Mouse (Mus musculus) embryonic facial prominence, embryonic 13.5 days (tissue): ENCODE measurements around the gene Vgll1. TPM values are rescaled to one million over a fixed set of nuclear protein-coding genes. Genes with fewer than 3 reads are reported as not detected.
A peak's percentile ranks its signal among the peaks of the same experiment; 100 is the strongest.

ENCODE experiments used
- ATAC-seq: fragments of 200-750 bp; cut with Nextera tagmentation; 2 replicates; pipeline ENCODE4 v1.8.0; 2017; ENCODE audit warnings: low read depth; ENCODE audit not compliant: insufficient number of reproducible peaks, insufficient read depth, low FRiP score, low TSS enrichment
- H3K27ac ChIP-seq: fragments of 300-500 bp; sonication (generic); 2 replicates; pipeline ENCODE4 v1.5.1; 2015; ENCODE audit warnings: moderate library complexity, mild to moderate bottlenecking, inconsistent platforms
- H3K27me3 ChIP-seq: fragments of 300-500 bp; sonication (generic); 2 replicates; pipeline ENCODE4 v1.6.1; 2015; ENCODE audit warnings: mild to moderate bottlenecking, inconsistent platforms
- H3K36me3 ChIP-seq: fragments of 300-500 bp; sonication (generic); 2 replicates; pipeline ENCODE4 v1.6.1; 2015; ENCODE audit warnings: mild to moderate bottlenecking, inconsistent platforms
- H3K4me1 ChIP-seq: fragments of 300-500 bp; sonication (generic); 2 replicates; pipeline ENCODE4 v1.6.1; 2015; ENCODE audit warnings: inconsistent platforms
- H3K4me2 ChIP-seq: fragments of 300-500 bp; sonication (generic); 2 replicates; pipeline ENCODE4 v1.6.1; 2015; ENCODE audit warnings: moderate library complexity, mild to moderate bottlenecking, inconsistent platforms
- H3K4me3 ChIP-seq: fragments of 300-500 bp; sonication (generic); 2 replicates; pipeline ENCODE4 v1.5.1; 2015; ENCODE audit warnings: mild to moderate bottlenecking, inconsistent platforms
- H3K9ac ChIP-seq: fragments of 300-500 bp; sonication (generic); 2 replicates; pipeline ENCODE4 v1.6.1; 2015; ENCODE audit warnings: mild to moderate bottlenecking, inconsistent platforms
- H3K9me3 ChIP-seq: fragments of 300-500 bp; sonication (generic); 2 replicates; pipeline ENCODE4 v1.6.1; 2016; ENCODE audit warnings: inconsistent platforms
- WGBS: fragments of 180-500 bp; shearing (Covaris S2); methylation state at CpG from one replicate; pipeline ENCODE4 v1.1.7; 2015; ENCODE audit warnings: mixed read lengths; 5-methylcytosine and 5-hydroxymethylcytosine counted together
- polyA plus RNA-seq: library from polyadenylated mRNA; unstranded; fragments of >200 nt; fragmentation: Nextera tagmentation; extraction: Ambion mirVana; gene quantifications from 2 replicates; pipeline ENCODE4 v1.2.1, GENCODE M21; 2015

The Vgll1 gene
- polyA plus RNA-seq = 0.55 and 0.77 TPM in 2 replicates

DNA sequence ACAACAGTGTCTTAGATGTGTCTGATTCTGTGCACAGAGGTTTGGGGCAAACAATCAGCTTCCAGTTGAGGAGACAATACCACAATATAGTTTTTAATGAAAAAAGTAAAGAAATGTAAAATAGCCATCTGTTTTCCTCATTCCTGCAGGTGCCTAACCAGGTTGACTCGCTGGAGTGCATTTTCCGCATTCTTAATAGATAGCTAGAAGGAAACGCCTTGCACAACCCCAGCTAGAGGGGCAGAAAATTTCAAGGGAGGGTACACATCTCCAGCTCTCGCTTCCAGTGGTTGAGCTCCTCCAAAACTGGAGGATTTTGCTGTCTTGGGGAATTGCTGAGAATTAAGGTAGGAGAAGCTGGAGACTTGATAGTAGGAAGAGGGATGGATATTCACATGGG is at the start of gene Vgll1:
Gene Vgll1, plus strand, starts transcription at position 301 of the 400 bp plus-strand sequence.
- H3K4me1 ChIP-seq = no peaks in the 10 kb centered on the region
- no peak within 1 kb of the TSS for H3K27ac ChIP-seq
- no peak for ATAC-seq
- no peaks in the 10 kb centered on the region for H3K36me3 ChIP-seq
- H3K9me3 ChIP-seq = no peaks in the 10 kb centered on the region
- WGBS = 63% methylated on average over 4 of the region's 4 CpGs
- H3K27me3 ChIP-seq = no peaks in the 10 kb centered on the region
- no peak within 1 kb of the TSS for H3K4me2 ChIP-seq
- no peak within 1 kb of the TSS for H3K9ac ChIP-seq
- H3K4me3 ChIP-seq = no peak within 1 kb of the TSS

DNA sequence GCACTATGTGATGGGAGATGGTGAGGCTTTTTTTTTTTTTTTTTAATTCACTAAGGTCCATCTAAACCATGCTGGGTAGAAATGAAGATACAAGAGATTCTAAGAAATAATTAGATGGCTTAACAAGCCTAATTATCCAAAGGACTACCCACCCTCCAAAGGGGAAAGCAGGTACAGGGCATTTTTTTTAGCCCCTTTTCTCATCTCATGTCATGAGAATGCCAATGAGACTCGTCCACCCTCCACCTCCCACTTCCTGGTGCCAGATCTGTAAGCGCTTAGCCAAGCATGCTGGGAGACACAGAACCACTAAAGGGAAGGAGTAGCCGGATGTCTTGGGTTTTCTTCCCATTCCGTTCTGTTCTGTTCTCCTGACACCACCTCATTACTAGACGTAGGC is 45.1 kb upstream of the Vgll1 start, which contains the start of gene Brs3:
Gene Brs3, plus strand, starts transcription at position 301 of the 400 bp plus-strand sequence.
- no peaks in the 10 kb centered on the region for H3K36me3 ChIP-seq
- H3K27ac ChIP-seq = no peak within 1 kb of the TSS
- H3K9ac ChIP-seq = no peak within 1 kb of the TSS
- H3K4me2 ChIP-seq = no peak within 1 kb of the TSS
- WGBS = 79% methylated on average over 5 of the region's 5 CpGs
- ATAC-seq = no peak
- H3K4me1 ChIP-seq = no peaks in the 10 kb centered on the region
- no peaks in the 10 kb centered on the region for H3K27me3 ChIP-seq
- H3K4me3 ChIP-seq = no peak within 1 kb of the TSS
- H3K9me3 ChIP-seq = no peaks in the 10 kb centered on the region

DNA sequence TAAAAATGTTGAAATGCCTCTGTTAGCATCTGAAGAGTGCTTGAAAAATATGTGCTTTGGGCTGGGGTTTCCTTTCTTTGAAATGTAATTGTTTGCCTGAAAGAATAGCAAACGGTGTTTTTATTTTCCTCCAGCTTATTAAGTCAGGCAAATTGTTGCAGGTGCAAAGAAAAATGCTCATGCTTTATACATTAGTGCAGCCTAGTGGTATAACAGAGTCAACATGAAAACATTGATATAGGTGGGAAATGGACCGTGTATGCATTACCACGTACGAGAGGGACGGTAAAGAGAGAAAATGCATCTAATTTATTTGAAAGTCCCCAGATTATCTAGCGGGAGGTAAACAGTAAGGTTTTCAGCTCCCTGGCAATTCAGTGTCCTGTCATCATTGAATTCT is 44.0 kb upstream of the Vgll1 start:
- Histone ChIP-seq H3K9ac (no peak overlapping the region), H3K27me3 (no peaks in the 10 kb centered on the region), H3K4me2 (no peak overlapping the region), H3K4me1 (no peaks in the 10 kb centered on the region), H3K9me3 (no peaks in the 10 kb centered on the region), H3K4me3 (no peak overlapping the region), H3K27ac (no peak overlapping the region), H3K36me3 (no peaks in the 10 kb centered on the region)
- WGBS = 78% methylated on average over 6 of the region's 6 CpGs
- ATAC-seq = no peak

DNA sequence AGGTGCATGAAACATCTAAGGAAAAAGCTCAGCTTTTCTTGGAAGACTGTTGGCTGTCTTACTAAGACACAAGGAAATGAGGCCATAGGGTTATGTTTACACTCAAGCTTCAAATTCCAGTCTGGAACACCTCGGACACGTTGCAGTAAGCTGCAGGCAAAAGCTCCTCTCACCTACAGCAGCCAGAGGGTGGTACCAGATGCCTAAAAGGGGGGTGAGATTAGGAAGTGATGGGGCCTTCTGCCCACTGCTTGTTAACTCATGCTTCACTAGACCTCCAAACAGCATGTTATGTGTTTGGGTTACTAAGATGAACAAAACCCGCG is 35.1 kb upstream of the Vgll1 start:
- H3K4me2 ChIP-seq = peak overlapping the region; percentile 50
- no peaks in the 10 kb centered on the region for H3K9me3 ChIP-seq
- H3K9ac ChIP-seq = no peak overlapping the region
- H3K4me1 ChIP-seq = no peaks in the 10 kb centered on the region
- peak overlapping the region; percentile 55 for H3K4me3 ChIP-seq
- no peaks in the 10 kb centered on the region for H3K27me3 ChIP-seq
- H3K27ac ChIP-seq = peak overlapping the region; percentile 95
- 22% methylated on average over 4 of the region's 4 CpGs for WGBS
- ATAC-seq = peak; percentile 75
- 0 out of 2 replicates have a peak, but pooled peaks cover 4% of the 10 kb centered on the region for H3K36me3 ChIP-seq

DNA sequence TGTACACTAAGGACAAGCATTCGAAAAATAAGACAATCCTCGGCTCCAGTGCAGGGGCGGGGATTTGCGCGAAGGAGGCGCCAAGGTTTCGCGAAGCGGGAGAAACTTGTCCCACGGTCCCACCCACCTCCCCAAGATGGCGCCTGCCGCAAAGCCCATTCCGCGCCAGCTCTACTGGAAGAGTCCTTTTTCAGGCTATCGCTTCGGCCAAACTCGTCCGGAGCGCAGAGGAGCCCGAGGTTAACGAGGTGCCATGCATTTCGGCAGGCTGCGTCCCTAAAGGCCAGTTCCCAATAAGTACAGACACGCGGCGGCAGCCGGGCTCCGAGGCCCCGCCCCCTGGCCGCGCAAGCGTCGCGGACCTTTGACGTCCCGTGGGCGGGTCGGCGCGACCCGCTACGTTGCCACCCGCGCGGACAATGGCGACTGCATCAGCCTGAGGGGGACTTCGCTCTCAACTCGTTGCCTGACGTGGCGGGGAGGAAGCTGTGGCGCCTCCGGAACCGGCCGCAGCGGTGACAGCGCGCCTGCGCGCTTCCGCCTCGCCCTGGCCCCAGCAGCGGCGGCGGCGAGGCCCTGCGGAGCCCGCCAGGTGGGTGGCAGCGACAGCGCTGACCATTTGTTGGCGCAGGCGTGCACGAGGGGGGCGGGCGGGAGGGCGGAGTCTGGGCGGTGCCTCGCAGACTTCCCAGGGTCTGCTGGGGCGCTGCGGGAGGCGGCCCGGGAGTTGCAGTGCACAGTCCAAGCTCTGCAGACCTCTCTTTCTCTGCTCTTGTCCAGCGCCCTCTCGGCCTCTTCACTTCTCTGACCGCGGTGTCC is 34.5 kb upstream of the Vgll1 start, which contains the start of gene Htatsf1:
Gene Htatsf1, plus strand, starts transcription at position 410 of the 819 bp plus-strand sequence.
- peak; percentile 94 for ATAC-seq
- peak within 1 kb of the TSS; percentile 75 for H3K9ac ChIP-seq
- H3K4me2 ChIP-seq = peak within 1 kb of the TSS; percentile 60
- 0 out of 2 replicates have a peak, but pooled peaks cover 4% of the 10 kb centered on the region for H3K36me3 ChIP-seq
- WGBS = 25% methylated on average over 82 of the region's 85 CpGs
- H3K27me3 ChIP-seq = no peaks in the 10 kb centered on the region
- peak within 1 kb of the TSS; percentile 95 for H3K27ac ChIP-seq
- H3K4me3 ChIP-seq = peak within 1 kb of the TSS; percentile 55
- H3K9me3 ChIP-seq = no peaks in the 10 kb centered on the region
- H3K4me1 ChIP-seq = no peaks in the 10 kb centered on the region

DNA sequence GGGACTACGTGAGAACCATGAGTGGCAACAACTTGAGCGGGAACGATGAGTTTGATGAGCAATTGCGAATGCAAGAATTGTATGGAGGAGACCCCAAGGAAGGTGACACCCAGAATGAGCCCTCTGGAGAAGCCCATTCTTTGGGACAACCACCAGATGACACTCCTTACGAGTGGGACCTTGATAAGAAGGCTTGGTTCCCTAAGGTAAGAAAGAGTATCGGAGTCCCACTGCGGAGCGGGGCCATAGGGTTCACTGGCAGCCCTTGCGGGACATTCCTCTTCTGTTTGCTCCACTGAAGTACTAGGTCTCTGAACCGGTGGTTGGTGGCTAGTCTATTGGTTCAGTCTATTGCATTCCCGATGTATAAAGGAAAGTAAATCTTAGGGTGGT is 33.9 kb upstream of the Vgll1 start:
- H3K9me3 ChIP-seq = no peaks in the 10 kb centered on the region
- H3K27ac ChIP-seq = peak overlapping the region; percentile 95; the same call in 1 of the 2 replicates
- peak overlapping the region; percentile 75 for H3K9ac ChIP-seq
- H3K4me3 ChIP-seq = peak overlapping the region; percentile 55
- H3K36me3 ChIP-seq = 0 out of 2 replicates have a peak, but pooled peaks cover 4% of the 10 kb centered on the region
- 0 out of 2 replicates have a peak, but pooled peaks have one; percentile 35 for ATAC-seq
- H3K4me1 ChIP-seq = no peaks in the 10 kb centered on the region
- WGBS = 34% methylated on average over 11 of the region's 11 CpGs
- H3K27me3 ChIP-seq = no peaks in the 10 kb centered on the region
- peak overlapping the region; percentile 60 for H3K4me2 ChIP-seq

DNA sequence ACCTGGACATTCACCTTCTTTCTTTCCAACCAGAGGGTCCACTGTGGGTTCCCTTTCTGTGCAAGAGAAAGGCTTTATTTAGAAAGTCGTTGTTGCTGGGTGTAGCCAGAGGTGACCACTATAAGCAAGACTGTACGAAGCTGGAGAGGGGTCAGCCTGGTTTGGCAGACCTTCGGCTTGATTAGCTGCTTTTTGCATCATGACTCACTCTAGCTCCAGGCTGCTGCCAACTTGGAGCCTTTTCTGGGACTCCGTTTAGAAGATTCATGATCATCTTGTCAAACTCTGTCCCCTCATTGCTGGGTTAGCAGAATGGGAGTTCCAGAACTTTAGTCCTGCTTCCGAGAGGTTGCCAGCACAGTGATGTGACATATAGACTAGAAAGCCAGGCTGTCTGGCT is 6.4 kb upstream of the Vgll1 start:
- H3K4me1 ChIP-seq = no peaks in the 10 kb centered on the region
- H3K9me3 ChIP-seq = no peaks in the 10 kb centered on the region
- no peak overlapping the region for H3K4me2 ChIP-seq
- H3K27ac ChIP-seq = no peak overlapping the region
- 79% methylated on average over 5 of the region's 5 CpGs for WGBS
- H3K27me3 ChIP-seq = no peaks in the 10 kb centered on the region
- H3K9ac ChIP-seq = no peak overlapping the region
- ATAC-seq = no peak
- no peak overlapping the region for H3K4me3 ChIP-seq
- H3K36me3 ChIP-seq = no peaks in the 10 kb centered on the region

DNA sequence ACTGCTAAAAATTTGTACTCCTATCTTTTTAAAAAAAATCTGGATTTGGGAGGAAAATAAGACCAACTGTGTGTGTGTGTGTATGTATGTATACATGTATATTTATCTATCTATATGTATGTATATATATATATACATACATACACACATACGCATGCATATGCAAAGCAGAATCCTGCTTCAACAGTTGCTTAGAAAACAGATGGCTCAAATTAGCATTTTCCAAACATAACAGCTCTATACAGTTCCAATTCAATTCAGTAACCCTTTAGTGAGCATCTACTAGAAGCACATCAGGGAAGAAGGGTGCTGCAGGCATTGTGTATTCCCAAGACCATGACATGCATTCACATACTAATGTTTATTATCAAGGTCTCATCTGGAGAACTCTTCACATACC is 15.5 kb downstream of the Vgll1 start:
- H3K4me2 ChIP-seq = no peak overlapping the region
- H3K9ac ChIP-seq = no peak overlapping the region
- H3K9me3 ChIP-seq = no peaks in the 10 kb centered on the region
- ATAC-seq = no peak
- H3K4me3 ChIP-seq = no peak overlapping the region
- H3K36me3 ChIP-seq = no peaks in the 10 kb centered on the region
- WGBS = 67% methylated on average over 1 of the region's 1 CpGs
- no peak overlapping the region for H3K27ac ChIP-seq
- H3K27me3 ChIP-seq = no peaks in the 10 kb centered on the region
- no peaks in the 10 kb centered on the region for H3K4me1 ChIP-seq

DNA sequence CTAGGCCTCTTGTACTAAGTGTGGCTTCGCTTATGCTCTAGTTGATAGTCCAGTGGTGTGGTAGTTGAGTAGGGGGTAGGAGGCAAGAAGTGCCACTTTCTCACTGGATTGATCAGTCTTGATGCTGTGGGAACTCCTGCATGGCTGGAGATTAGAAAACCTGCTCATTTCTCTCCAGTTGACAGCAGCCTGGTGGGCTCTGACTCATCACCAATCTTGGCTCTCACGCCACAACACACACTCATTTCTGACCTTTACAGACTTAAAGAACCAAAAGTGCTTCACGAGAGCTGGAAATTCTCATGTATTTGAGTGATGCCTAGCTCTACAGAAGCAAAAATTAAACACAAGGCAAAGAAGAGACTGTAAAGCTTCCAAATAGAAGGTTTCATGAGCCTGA is 19.1 kb downstream of the Vgll1 start:
- no peak overlapping the region for H3K4me2 ChIP-seq
- 83% methylated on average over 3 of the region's 3 CpGs for WGBS
- H3K4me3 ChIP-seq = no peak overlapping the region
- no peaks in the 10 kb centered on the region for H3K9me3 ChIP-seq
- H3K36me3 ChIP-seq = no peaks in the 10 kb centered on the region
- H3K4me1 ChIP-seq = no peaks in the 10 kb centered on the region
- H3K27ac ChIP-seq = no peak overlapping the region
- no peaks in the 10 kb centered on the region for H3K27me3 ChIP-seq
- H3K9ac ChIP-seq = no peak overlapping the region
- no peak for ATAC-seq

DNA sequence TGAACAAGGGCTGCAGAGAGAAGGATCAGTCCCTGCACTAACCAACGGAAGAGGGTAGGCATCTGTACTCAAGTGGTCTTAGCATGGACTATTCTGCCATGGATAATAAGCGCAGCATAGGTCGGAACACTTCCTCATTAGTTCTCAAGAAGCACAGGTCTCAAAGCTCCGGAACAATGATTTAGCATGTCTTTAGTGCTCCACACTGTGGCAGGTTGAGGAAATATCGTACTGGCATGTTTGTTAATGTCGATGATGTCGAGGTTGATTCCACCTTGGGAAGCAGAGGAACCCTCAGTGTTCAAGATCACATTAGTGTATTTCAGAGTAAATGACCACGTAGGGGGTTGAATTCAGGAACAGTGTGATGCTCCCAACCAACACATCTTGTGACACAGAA is 30.2 kb downstream of the Vgll1 start:
- Histone ChIP-seq H3K27me3 (no peaks in the 10 kb centered on the region), H3K4me2 (no peak overlapping the region), H3K4me3 (no peak overlapping the region), H3K4me1 (no peaks in the 10 kb centered on the region), H3K36me3 (no peaks in the 10 kb centered on the region), H3K27ac (no peak overlapping the region), H3K9me3 (no peaks in the 10 kb centered on the region), H3K9ac (no peak overlapping the region)
- WGBS = 81% methylated on average over 8 of the region's 8 CpGs
- ATAC-seq = no peak

DNA sequence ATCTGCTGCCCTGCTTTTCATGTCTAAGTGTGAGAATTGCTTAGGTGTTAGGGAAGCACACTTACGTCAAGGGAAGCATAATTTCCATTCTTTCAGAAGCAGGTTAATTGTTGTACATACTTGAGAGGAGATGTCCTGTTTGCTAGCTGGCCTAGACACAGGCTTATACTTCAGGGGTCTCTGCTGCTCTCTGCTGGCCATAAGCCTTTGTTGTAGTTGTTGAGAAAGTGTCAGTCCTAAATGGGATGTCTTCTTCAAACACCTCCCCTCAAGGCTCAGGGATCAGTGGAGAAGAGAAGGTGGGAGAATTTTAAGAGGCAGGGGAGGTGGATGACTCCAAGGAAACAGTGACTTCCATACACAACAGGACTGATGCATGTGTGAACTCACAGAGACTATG is 32.9 kb downstream of the Vgll1 start:
- H3K4me3 ChIP-seq = no peak overlapping the region
- no peak overlapping the region for H3K9ac ChIP-seq
- no peak overlapping the region for H3K4me2 ChIP-seq
- H3K27me3 ChIP-seq = no peaks in the 10 kb centered on the region
- no peaks in the 10 kb centered on the region for H3K4me1 ChIP-seq
- H3K36me3 ChIP-seq = no peaks in the 10 kb centered on the region
- no peaks in the 10 kb centered on the region for H3K9me3 ChIP-seq
- no peak overlapping the region for H3K27ac ChIP-seq
- ATAC-seq = no peak
- 75% methylated on average over 1 of the region's 1 CpGs for WGBS

DNA sequence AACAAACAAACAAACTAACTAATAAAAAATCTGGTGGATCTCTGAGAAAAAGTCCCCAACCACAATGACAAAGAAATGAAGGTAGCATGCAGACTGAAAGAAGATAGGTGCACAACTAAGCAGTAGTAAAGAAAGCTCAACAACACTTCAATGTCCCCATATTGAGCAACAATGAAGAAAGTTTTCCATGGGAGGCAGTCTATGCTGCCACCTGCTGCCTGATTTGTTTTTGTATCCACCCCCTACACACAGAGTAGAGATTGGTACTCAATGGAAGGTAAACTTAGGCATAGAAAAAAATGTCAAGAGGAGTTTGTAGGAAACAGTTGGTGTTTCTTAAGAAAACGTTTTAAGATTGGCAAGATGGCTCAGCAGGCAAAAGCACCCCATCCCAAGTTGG is 42.7 kb downstream of the Vgll1 start:
- no peaks in the 10 kb centered on the region for H3K9me3 ChIP-seq
- no peaks in the 10 kb centered on the region for H3K4me1 ChIP-seq
- H3K36me3 ChIP-seq = no peaks in the 10 kb centered on the region
- H3K4me2 ChIP-seq = no peak overlapping the region
- H3K27ac ChIP-seq = no peak overlapping the region
- 25% methylated on average over 1 of the region's 1 CpGs for WGBS
- ATAC-seq = no peak
- H3K9ac ChIP-seq = no peak overlapping the region
- no peaks in the 10 kb centered on the region for H3K27me3 ChIP-seq
- no peak overlapping the region for H3K4me3 ChIP-seq
